ENCODE assay signal across 13 mouse cellular contexts in the genomic region with DNA sequence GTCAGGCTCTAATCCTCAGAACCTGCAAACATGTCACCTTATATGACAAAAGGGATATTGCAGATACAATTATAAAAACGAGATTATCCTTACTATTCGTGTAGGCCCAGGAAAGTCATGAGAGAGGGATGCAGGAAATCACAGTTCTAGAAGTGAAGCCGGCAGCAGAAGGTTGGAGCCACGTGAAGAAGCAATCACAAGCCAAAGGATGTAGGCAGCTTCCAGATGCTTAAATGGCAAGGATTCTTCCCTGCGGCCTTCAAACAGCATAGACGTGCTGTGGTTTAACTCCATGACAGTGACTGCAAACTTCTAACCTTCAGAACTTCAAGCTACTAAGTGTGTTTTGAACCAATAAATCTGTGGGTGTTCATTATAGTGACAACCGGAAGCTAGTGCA.
"Had no signal": no experiment of that assay in that cellular context is flagged by ENCODE, and none has a peak within 500 bp of the region (broad histone marks: within the 10 kb centered on the region; RNA-seq: fewer than 3 reads in every experiment).

No protein-coding gene starts in this region.

- H3K36me3 ChIP-seq: intestine, embryonic 15.5 days; limb, embryonic 13.5 days; midbrain, embryonic 12.5 days; neural tube, embryonic 13.5 days had no signal

- H3K9me3 ChIP-seq: intestine, embryonic 15.5 days; limb, embryonic 13.5 days; midbrain, embryonic 12.5 days; neural tube, embryonic 13.5 days had no signal

- H3K4me3 ChIP-seq: intestine, embryonic 15.5 days; limb, embryonic 13.5 days; midbrain, embryonic 12.5 days; neural tube, embryonic 13.5 days had no signal

- DNase-seq: kidney, adult 18-20 months; kidney, postnatal 10 days; kidney, postnatal 4 days; lung, adult 18-20 months; retina, postnatal 1 day; thymus, adult 18-20 months; thymus, postnatal 14 days had no signal

- H3K27me3 ChIP-seq: intestine, embryonic 15.5 days; limb, embryonic 13.5 days; midbrain, embryonic 12.5 days; neural tube, embryonic 13.5 days had no signal

- ATAC-seq: intestine, embryonic 15.5 days; midbrain, embryonic 16.5 days had no signal

- H3K27ac ChIP-seq: intestine, embryonic 15.5 days; limb, embryonic 13.5 days; liver, embryonic 14.5 days; midbrain, embryonic 12.5 days; neural tube, embryonic 13.5 days had no signal

- H3K9ac ChIP-seq: intestine, embryonic 15.5 days; limb, embryonic 13.5 days; liver, embryonic 14.5 days; midbrain, embryonic 12.5 days; neural tube, embryonic 13.5 days had no signal

- H3K4me2 ChIP-seq: intestine, embryonic 15.5 days; limb, embryonic 13.5 days; midbrain, embryonic 12.5 days; neural tube, embryonic 13.5 days had no signal

- H3K4me1 ChIP-seq: intestine, embryonic 15.5 days; midbrain, embryonic 12.5 days; neural tube, embryonic 13.5 days had no signal
